Mouse (Mus musculus): ENCODE results near the gene Smarcc2. TPM values are rescaled to one million over a fixed set of nuclear protein-coding genes. Genes with fewer than 3 reads are reported as not detected.

Smarcc2 gene
- polyA plus RNA-seq, 1 experiment from 2014 or later = 105 TPM

- ATAC-seq (ENCODE audit: insufficient number of reproducible peaks, insufficient read depth, low FRiP score, low TSS enrichment, low read depth) = no peak
- no peak overlapping the region for H3K9ac ChIP-seq (replicated peaks)
- no peak overlapping the region for H3K27ac ChIP-seq
- no peaks in the 10 kb centered on the region for H3K9me3 ChIP-seq
- H3K36me3 ChIP-seq = peaks cover 25% of the 10 kb centered on the region
- no peak overlapping the region for H3K4me2 ChIP-seq
- 69% methylated on average over 6 of the region's 6 CpGs for WGBS
- no peaks in the 10 kb centered on the region for H3K27me3 ChIP-seq
- H3K4me3 ChIP-seq (replicated peaks) = no peak overlapping the region
- no peaks in the 10 kb centered on the region for H3K4me1 ChIP-seq (replicated peaks)
Observed at GRCm38 (mm10) chr10:128444354-128444753, 14.7 kb upstream of the Smarcc2 start.

- 82% methylated on average over 4 of the region's 4 CpGs for WGBS
- no peak overlapping the region for H3K27ac ChIP-seq
- H3K36me3 ChIP-seq = peaks cover 15% of the 10 kb centered on the region
- no peak overlapping the region for H3K9ac ChIP-seq (replicated peaks)
- ATAC-seq (ENCODE audit: insufficient number of reproducible peaks, insufficient read depth, low FRiP score, low TSS enrichment, low read depth) = no peak
- H3K27me3 ChIP-seq = no peaks in the 10 kb centered on the region
- no peak overlapping the region for H3K4me2 ChIP-seq
- H3K4me1 ChIP-seq (replicated peaks) = no peaks in the 10 kb centered on the region
- no peak overlapping the region for H3K4me3 ChIP-seq (replicated peaks)
- H3K9me3 ChIP-seq = no peaks in the 10 kb centered on the region
Observed at GRCm38 (mm10) chr10:128445407-128445806, 13.6 kb upstream of the Smarcc2 start.

- no peaks in the 10 kb centered on the region for H3K27me3 ChIP-seq
- no peaks in the 10 kb centered on the region for H3K9me3 ChIP-seq
- no peak overlapping the region for H3K27ac ChIP-seq
- H3K4me3 ChIP-seq (replicated peaks) = no peak overlapping the region
- no peaks in the 10 kb centered on the region for H3K36me3 ChIP-seq
- H3K4me1 ChIP-seq (replicated peaks) = 0 out of 2 replicates have a peak, but pooled peaks cover 3% of the 10 kb centered on the region
- WGBS = 82% methylated on average over 6 of the region's 6 CpGs
- H3K9ac ChIP-seq (replicated peaks) = no peak overlapping the region
- no peak for ATAC-seq (ENCODE audit: insufficient number of reproducible peaks, insufficient read depth, low FRiP score, low TSS enrichment, low read depth)
- H3K4me2 ChIP-seq = no peak overlapping the region
Observed at GRCm38 (mm10) chr10:128451014-128451413, 8.0 kb upstream of the Smarcc2 start.

- H3K4me1 ChIP-seq (replicated peaks) = 0 out of 2 replicates have a peak, but pooled peaks cover 3% of the 10 kb centered on the region
- H3K27me3 ChIP-seq = no peaks in the 10 kb centered on the region
- no peak for ATAC-seq (ENCODE audit: insufficient number of reproducible peaks, insufficient read depth, low FRiP score, low TSS enrichment, low read depth)
- H3K4me2 ChIP-seq = no peak overlapping the region
- no peaks in the 10 kb centered on the region for H3K9me3 ChIP-seq
- no peaks in the 10 kb centered on the region for H3K36me3 ChIP-seq
- no peak overlapping the region for H3K9ac ChIP-seq (replicated peaks)
- no peak overlapping the region for H3K27ac ChIP-seq
- H3K4me3 ChIP-seq (replicated peaks) = no peak overlapping the region
- WGBS = 81% methylated on average over 3 of the region's 3 CpGs
Observed at GRCm38 (mm10) chr10:128454471-128454870, 4.6 kb upstream of the Smarcc2 start.

DNA sequence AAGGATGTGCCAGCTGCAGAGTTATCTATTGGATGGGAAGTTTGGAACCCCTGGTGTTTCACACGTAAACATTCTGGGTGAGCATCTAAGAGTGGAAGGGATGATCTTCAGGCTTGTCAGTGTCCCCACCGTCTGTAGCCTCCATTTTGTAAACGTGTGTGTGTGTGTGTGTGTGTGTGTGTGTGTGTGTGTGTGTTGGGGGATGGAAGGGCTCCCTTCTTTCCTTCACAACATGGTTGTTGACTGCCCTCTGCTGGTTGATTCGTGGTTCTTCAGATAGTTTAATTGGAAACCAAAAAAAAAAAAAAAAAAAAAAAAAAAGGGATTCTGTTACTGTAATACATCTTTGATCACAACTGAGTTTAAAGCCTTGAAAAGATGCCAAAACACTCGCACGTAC, 3.8 kb upstream of the Smarcc2 start:
- H3K27ac ChIP-seq = no peak overlapping the region
- H3K9ac ChIP-seq (replicated peaks) = 0 out of 2 replicates have a peak overlapping the region, but pooled peaks have one; percentile 23

DNA sequence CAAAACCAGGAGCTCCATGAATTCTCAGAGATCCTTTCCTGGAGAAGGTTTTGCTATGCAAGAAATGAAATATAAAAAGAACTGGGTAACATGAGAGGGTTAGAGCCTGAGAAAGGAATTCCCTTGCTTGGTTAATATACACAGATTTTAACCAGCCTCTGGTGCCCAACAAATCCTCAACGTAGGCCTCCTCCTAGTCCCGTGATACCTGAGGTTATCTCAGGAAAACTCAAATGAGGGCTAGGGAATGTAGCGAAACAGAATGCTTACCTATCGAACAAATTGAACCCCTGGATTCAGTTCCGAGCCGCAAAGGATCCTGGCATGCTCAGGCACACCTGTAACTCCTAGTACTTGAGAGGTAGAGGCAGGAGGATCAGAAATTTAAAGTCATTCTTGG, 1.4 kb upstream of the Smarcc2 start:
- H3K27me3 ChIP-seq = no peaks in the 10 kb centered on the region
- H3K27ac ChIP-seq = no peak overlapping the region
- 88% methylated on average over 6 of the region's 6 CpGs for WGBS
- no peak for ATAC-seq (ENCODE audit: insufficient number of reproducible peaks, insufficient read depth, low FRiP score, low TSS enrichment, low read depth)
- peaks cover 19% of the 10 kb centered on the region for H3K36me3 ChIP-seq
- peak overlapping the region; percentile 87; the same call in 1 of the 2 replicates for H3K4me2 ChIP-seq
- H3K4me1 ChIP-seq (replicated peaks) = peaks cover 14% of the 10 kb centered on the region
- H3K4me3 ChIP-seq (replicated peaks) = peak overlapping the region; percentile 95
- no peak overlapping the region for H3K9ac ChIP-seq (replicated peaks)
- no peaks in the 10 kb centered on the region for H3K9me3 ChIP-seq

More for the DNA sequence above, 3.8 kb upstream of the Smarcc2 start:
- Histone ChIP-seq H3K4me2 (peak overlapping the region; percentile 43), H3K9me3 (no peaks in the 10 kb centered on the region), H3K4me3 (replicated peaks) (peak overlapping the region; percentile 18), H3K36me3 (no peaks in the 10 kb centered on the region), H3K27me3 (no peaks in the 10 kb centered on the region), H3K4me1 (replicated peaks) (peaks cover 4% of the 10 kb centered on the region)
- 4% methylated on average over 6 of the region's 6 CpGs for WGBS
- ATAC-seq (ENCODE audit: insufficient number of reproducible peaks, insufficient read depth, low FRiP score, low TSS enrichment, low read depth) = no peak

DNA sequence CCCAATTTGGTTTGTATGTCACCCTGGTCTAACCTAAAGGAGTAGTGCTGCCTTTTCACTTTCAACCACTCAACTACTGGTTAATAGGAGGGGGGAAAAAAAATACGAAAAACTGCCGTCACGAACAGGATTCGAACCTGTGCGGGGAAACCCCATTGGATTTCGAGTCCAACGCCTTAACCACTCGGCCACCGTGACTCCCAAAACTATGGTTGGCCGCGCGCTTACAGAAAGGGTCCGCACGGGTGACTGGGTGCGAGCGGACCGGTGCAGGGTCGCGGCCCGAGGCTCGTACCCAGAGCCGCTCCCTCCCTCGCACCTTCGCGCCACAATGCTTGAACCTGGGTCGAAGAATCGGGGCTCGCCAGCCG, 715 bp upstream of the Smarcc2 start:
- WGBS = 0% methylated on average over 29 of the region's 29 CpGs
- Histone ChIP-seq H3K4me1 (replicated peaks) (peaks cover 14% of the 10 kb centered on the region), H3K4me2 (peak overlapping the region; percentile 87), H3K4me3 (replicated peaks) (peak overlapping the region; percentile 95), H3K36me3 (peaks cover 26% of the 10 kb centered on the region), H3K9me3 (no peaks in the 10 kb centered on the region), H3K27ac (peak overlapping the region; percentile 94), H3K27me3 (no peaks in the 10 kb centered on the region), H3K9ac (replicated peaks) (peak overlapping the region; percentile 97)
- ATAC-seq (ENCODE audit: insufficient number of reproducible peaks, insufficient read depth, low FRiP score, low TSS enrichment, low read depth) = peak; percentile 71

DNA sequence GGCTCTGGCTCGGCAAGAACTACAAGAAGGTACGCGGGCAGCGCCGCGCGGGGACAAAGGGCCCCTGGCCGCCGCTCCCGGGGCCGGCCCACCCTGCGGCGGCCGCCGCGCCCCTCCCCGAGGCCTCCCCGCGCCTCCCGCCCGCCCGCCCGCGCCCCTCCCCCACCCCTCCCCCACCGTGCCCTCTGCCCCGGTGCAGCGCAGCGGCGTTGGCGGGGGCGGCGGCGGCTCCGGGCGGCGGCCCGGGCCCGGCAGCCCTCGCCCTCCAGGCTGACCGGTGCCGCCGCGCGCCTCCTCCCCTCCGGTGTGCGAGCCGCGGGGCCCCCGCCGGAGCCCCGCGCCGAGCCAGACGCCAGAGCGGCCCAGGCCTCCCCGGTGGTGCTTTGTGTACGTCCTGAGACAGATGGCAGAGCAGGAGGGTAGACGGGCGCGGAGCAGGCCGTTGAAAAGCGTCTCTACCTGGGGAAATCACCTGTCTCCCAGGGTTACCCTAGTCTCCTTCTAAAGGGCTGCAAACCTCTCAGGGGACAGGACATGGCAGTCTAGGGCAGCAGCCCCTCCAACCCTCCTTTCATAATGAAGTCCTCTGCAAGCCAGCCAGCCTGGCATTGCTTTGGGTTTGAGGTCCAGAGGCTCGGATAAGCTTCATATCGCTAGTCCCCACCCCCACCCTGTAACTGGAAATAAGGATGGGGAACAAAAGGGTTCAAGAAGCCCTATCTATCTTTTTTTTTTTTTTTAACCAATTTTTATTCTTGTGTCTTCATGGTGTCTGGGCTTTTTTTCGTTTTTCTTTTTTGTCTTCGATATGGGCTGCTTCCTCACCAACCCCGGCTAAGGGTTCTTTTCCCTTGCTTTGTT, 591 bp downstream of the Smarcc2 start:
- no peaks in the 10 kb centered on the region for H3K27me3 ChIP-seq

GRCm38 (mm10) chr10:128460270-128460630, 1.2 kb downstream of the Smarcc2 start:
- H3K9me3 ChIP-seq = no peaks in the 10 kb centered on the region

More for the DNA sequence above, 591 bp downstream of the Smarcc2 start:
- whole genome bisulfite sequencing = under 1% methylated on average over 37 of the region's 67 CpGs
- peak; percentile 18 for ATAC-seq (ENCODE audit: insufficient number of reproducible peaks, insufficient read depth, low FRiP score, low TSS enrichment, low read depth)
- H3K4me3 ChIP-seq (replicated peaks) = peak overlapping the region; percentile 95
- peak overlapping the region; percentile 94 for H3K27ac ChIP-seq
- H3K4me1 ChIP-seq (replicated peaks) = peaks cover 14% of the 10 kb centered on the region
- H3K36me3 ChIP-seq = peaks cover 39% of the 10 kb centered on the region
- H3K9me3 ChIP-seq = no peaks in the 10 kb centered on the region
- H3K9ac ChIP-seq (replicated peaks) = peak overlapping the region; percentile 97
- peak overlapping the region; percentile 87 for H3K4me2 ChIP-seq

GRCm38 (mm10) chr10:128474366-128474765, 15.3 kb downstream of the Smarcc2 start:
- Histone ChIP-seq H3K9ac (replicated peaks) (no peak overlapping the region), H3K4me2 (no peak overlapping the region), H3K27ac (no peak overlapping the region), H3K36me3 (peaks cover 98% of the 10 kb centered on the region), H3K4me1 (replicated peaks) (no peaks in the 10 kb centered on the region), H3K4me3 (replicated peaks) (no peak overlapping the region), H3K27me3 (no peaks in the 10 kb centered on the region), H3K9me3 (no peaks in the 10 kb centered on the region)
- 91% methylated on average over 12 of the region's 12 CpGs for WGBS
- no peak for ATAC-seq (ENCODE audit: insufficient number of reproducible peaks, insufficient read depth, low FRiP score, low TSS enrichment, low read depth)

More at GRCm38 (mm10) chr10:128460270-128460630, 1.2 kb downstream of the Smarcc2 start:
- peak overlapping the region; percentile 95 for H3K4me3 ChIP-seq (replicated peaks)
- peaks cover 44% of the 10 kb centered on the region for H3K36me3 ChIP-seq
- no peak for ATAC-seq (ENCODE audit: insufficient number of reproducible peaks, insufficient read depth, low FRiP score, low TSS enrichment, low read depth)
- WGBS = 4% methylated on average over 5 of the region's 5 CpGs
- no peak overlapping the region for H3K27ac ChIP-seq
- H3K4me1 ChIP-seq (replicated peaks) = peaks cover 11% of the 10 kb centered on the region
- peak overlapping the region; percentile 97 for H3K9ac ChIP-seq (replicated peaks)
- no peaks in the 10 kb centered on the region for H3K27me3 ChIP-seq
- peak overlapping the region; percentile 87 for H3K4me2 ChIP-seq

- Histone ChIP-seq H3K4me3 (replicated peaks) (no peak overlapping the region), H3K9me3 (no peaks in the 10 kb centered on the region), H3K27me3 (no peaks in the 10 kb centered on the region), H3K9ac (replicated peaks) (no peak overlapping the region), H3K36me3 (peaks cover 98% of the 10 kb centered on the region), H3K4me1 (replicated peaks) (peaks cover 6% of the 10 kb centered on the region), H3K27ac (no peak overlapping the region), H3K4me2 (no peak overlapping the region)
- no peak for ATAC-seq (ENCODE audit: insufficient number of reproducible peaks, insufficient read depth, low FRiP score, low TSS enrichment, low read depth)
- WGBS = 90% methylated on average over 7 of the region's 7 CpGs
Observed at GRCm38 (mm10) chr10:128486370-128486769, 27.3 kb downstream of the Smarcc2 start.

Data from limb, embryonic 12.5 days (tissue).